Mouse (Mus musculus): Measurements from ENCODE around the gene Trim33. TPM values are rescaled to one million over a fixed set of nuclear protein-coding genes. Genes with fewer than 3 reads are reported as not detected.

Trim33 gene
- polyA plus RNA-seq, 1 experiment from 2014 or later: 15.8 TPM

DNA sequence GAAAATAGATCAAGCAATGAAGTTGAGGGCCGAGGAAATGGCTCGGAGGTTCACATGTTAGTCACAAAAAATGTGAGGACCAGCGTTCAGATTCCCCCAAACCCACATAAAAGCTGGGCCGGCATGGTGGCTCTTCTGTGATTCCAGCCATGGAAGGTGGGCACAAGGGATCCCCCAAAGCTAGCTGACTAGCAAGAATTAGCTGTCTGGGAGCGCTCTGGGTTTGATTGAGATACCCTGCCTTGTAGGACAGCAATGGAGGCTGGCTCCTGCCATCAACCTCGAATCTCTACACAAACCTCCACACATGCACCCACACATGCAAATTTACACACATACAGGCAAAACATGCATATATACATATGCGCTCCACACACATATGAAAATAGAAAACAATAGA, 105.4 kb downstream of the Trim33 start:
- no peak overlapping the region for H3K4me3 ChIP-seq (ENCODE audit: low read depth, low read length)
- no peaks in the 10 kb centered on the region; the same call in 1 of the 2 replicates for H3K36me3 ChIP-seq (ENCODE audit: control insufficient read depth, insufficient read depth, low read length)
- H3K9me3 ChIP-seq (replicated peaks; ENCODE audit: control insufficient read depth, low read length): no peaks in the 10 kb centered on the region
- no peaks in the 10 kb centered on the region for H3K27me3 ChIP-seq (ENCODE audit: control insufficient read depth, insufficient read depth, low read length)
- H3K4me1 ChIP-seq (ENCODE audit: control insufficient read depth, insufficient read depth, low read length): 0 out of 2 replicates have a peak, but pooled peaks cover 3% of the 10 kb centered on the region
- H3K27ac ChIP-seq (ENCODE audit: low read depth, low read length): no peak overlapping the region
- 82% methylated on average over 7 of the region's 7 CpGs for WGBS (ENCODE audit: insufficient replicate concordance)
- ATAC-seq (replicated peaks; ENCODE audit: insufficient number of reproducible peaks, low FRiP score, low TSS enrichment): no peak
- no peak overlapping the region for H3K9ac ChIP-seq (ENCODE audit: low read depth, low read length)
- H3K4me2 ChIP-seq: no peak overlapping the region

DNA sequence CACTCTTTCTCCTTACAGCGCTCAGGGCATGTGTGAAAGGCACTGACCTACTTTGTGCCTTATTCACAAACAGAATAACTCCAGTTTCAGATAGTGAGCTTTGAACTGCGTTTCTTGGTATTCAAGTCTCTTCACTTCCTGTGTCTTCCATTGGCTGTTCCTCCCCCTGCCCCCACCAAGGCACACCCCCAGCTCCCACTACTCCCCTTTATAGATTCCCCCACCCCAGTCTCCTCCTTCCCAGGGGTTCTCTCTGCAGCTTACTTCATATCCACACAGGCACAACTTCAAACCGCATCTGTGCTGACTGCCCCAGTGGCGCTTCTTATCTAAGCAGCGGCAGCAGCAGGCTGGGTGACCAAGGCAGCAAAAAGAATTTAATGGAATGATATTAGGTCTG, 105.9 kb downstream of the Trim33 start:
- Histone ChIP-seq H3K4me1 (ENCODE audit: control insufficient read depth, insufficient read depth, low read length) (0 out of 2 replicates have a peak, but pooled peaks cover 3% of the 10 kb centered on the region), H3K27ac (ENCODE audit: low read depth, low read length) (no peak overlapping the region), H3K9ac (ENCODE audit: low read depth, low read length) (no peak overlapping the region), H3K4me2 (no peak overlapping the region), H3K27me3 (ENCODE audit: control insufficient read depth, insufficient read depth, low read length) (no peaks in the 10 kb centered on the region), H3K9me3 (replicated peaks; ENCODE audit: control insufficient read depth, low read length) (no peaks in the 10 kb centered on the region), H3K36me3 (ENCODE audit: control insufficient read depth, insufficient read depth, low read length) (no peaks in the 10 kb centered on the region; the same call in 1 of the 2 replicates), H3K4me3 (ENCODE audit: low read depth, low read length) (no peak overlapping the region)
- ATAC-seq (replicated peaks; ENCODE audit: insufficient number of reproducible peaks, low FRiP score, low TSS enrichment): no peak
- 41% methylated on average over 5 of the region's 5 CpGs for WGBS (ENCODE audit: insufficient replicate concordance)

DNA sequence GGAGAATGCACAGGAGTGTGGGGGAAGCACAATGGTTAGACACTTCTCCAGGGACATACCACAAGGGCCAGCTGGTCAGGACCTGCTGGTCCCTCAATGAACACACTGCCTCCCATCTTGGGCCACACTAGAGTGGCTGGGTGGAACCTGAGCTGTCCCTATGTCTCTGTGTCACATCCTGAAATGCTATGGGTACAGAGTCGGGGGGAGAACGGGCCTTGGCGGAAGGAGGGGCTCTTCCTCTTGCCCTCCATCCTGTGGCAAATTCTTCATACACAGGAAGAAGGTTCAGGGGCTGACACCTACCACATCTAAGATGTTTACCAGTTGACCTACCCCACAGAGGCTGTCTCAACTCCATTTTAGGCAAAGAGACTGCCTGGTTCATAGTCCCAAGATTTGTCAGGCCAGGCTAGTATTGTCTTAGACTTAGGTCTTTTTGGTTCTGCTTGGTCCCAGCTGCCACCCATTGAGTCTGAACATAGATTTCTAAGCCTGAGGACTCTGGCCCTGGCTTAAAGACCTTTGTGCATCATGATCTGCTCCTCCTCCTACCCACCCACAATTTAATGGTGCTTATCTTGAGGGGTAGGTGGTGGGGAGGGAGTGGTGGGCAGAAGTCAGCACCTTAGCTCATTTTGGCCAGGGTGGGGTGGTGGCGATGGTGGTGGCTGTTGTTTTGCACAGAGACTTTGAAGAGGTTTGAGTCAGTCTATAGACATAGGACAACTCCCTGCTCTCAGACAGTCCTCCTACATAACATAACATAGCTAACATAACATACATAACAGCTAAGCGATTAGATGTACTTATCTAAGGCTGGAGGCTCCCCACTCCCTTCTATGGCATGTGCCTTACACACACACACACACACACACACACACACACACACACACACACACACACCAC, 106.5 kb downstream of the Trim33 start:
- whole genome bisulfite sequencing (ENCODE audit: insufficient replicate concordance): 81% methylated on average over 5 of the region's 5 CpGs
- Histone ChIP-seq H3K27ac (ENCODE audit: low read depth, low read length) (no peak overlapping the region), H3K4me2 (no peak overlapping the region), H3K27me3 (ENCODE audit: control insufficient read depth, insufficient read depth, low read length) (no peaks in the 10 kb centered on the region), H3K4me3 (ENCODE audit: low read depth, low read length) (no peak overlapping the region), H3K9ac (ENCODE audit: low read depth, low read length) (no peak overlapping the region), H3K4me1 (ENCODE audit: control insufficient read depth, insufficient read depth, low read length) (0 out of 2 replicates have a peak, but pooled peaks cover 3% of the 10 kb centered on the region), H3K9me3 (replicated peaks; ENCODE audit: control insufficient read depth, low read length) (no peaks in the 10 kb centered on the region), H3K36me3 (ENCODE audit: control insufficient read depth, insufficient read depth, low read length) (no peaks in the 10 kb centered on the region; the same call in 1 of the 2 replicates)
- ATAC-seq (replicated peaks; ENCODE audit: insufficient number of reproducible peaks, low FRiP score, low TSS enrichment): no peak

DNA sequence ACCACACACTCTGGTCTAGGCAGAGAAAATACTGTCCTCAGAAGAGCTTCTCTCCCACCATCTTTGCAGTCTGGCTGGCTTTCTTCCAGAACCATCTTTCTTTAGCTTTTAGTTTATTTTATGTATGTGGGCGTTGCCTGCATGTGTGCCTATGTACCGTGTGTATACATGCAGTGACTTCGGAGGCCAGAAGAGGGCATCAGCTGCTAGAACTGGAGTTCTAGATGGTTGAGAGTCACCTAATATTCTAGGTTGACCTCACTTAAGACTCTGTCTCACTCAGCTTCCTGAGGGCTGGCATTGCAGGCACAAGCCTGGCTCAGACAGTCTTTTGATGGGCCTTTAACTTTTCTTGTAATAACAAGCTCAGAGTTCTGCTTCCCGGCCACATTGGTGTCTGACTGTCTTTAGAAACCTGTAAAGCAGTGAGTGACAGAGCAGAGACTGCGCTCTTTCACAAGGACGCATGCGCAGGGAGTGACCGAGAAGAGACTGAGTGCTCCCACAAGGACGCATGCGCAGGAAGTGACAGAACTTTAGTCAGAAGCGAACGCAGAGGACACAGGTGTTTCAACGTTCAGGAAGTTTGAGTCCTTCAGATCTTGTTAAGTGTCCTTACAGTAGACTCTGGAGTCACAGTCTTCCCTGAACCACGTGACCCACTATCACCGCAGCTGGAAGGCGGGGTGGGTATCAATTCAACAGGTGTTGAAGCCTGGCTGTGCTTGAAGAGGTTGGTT, 107.4 kb downstream of the Trim33 start:
- Histone ChIP-seq H3K9me3 (replicated peaks; ENCODE audit: control insufficient read depth, low read length) (no peaks in the 10 kb centered on the region), H3K4me2 (no peak overlapping the region), H3K27me3 (ENCODE audit: control insufficient read depth, insufficient read depth, low read length) (no peaks in the 10 kb centered on the region), H3K9ac (ENCODE audit: low read depth, low read length) (no peak overlapping the region), H3K36me3 (ENCODE audit: control insufficient read depth, insufficient read depth, low read length) (no peaks in the 10 kb centered on the region; the same call in 1 of the 2 replicates), H3K27ac (ENCODE audit: low read depth, low read length) (no peak overlapping the region), H3K4me3 (ENCODE audit: low read depth, low read length) (no peak overlapping the region), H3K4me1 (ENCODE audit: control insufficient read depth, insufficient read depth, low read length) (0 out of 2 replicates have a peak, but pooled peaks cover 3% of the 10 kb centered on the region)
- WGBS (ENCODE audit: insufficient replicate concordance): 86% methylated on average over 16 of the region's 16 CpGs
- ATAC-seq (replicated peaks; ENCODE audit: insufficient number of reproducible peaks, low FRiP score, low TSS enrichment): no peak

DNA sequence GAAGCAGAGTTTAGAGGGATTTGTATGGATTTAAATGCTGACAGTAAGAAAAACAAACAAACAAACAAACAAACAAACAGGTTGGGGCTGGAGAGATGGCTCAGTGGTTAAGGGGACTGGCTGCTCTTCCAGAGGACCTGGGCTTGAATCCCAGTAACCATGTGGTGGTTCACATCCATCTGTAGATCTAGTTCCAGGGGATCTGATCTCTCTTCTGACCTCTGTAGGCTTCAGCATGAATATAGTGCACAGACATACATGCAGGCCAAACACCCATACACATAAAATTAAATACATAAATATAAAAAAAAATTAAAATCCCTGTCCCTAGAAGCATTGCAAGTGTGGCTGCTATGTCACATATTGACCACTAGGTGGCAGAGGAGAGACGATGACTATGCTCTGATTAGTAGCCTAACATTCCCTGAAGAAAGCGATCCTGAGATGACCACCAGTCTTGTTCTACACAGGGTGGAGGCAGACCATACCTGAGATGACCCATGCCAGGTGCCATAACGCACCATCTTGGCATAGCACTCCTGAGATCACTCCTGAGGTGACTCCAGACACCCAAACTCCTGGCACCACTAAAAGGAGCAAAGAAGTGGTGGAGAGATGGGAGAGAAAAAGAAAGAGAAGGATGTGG, 113.6 kb downstream of the Trim33 start:
- no peaks in the 10 kb centered on the region for H3K4me1 ChIP-seq (ENCODE audit: control insufficient read depth, insufficient read depth, low read length)
- WGBS (ENCODE audit: insufficient replicate concordance): 8% methylated on average over 3 of the region's 3 CpGs
- no peak overlapping the region for H3K4me3 ChIP-seq (ENCODE audit: low read depth, low read length)

DNA sequence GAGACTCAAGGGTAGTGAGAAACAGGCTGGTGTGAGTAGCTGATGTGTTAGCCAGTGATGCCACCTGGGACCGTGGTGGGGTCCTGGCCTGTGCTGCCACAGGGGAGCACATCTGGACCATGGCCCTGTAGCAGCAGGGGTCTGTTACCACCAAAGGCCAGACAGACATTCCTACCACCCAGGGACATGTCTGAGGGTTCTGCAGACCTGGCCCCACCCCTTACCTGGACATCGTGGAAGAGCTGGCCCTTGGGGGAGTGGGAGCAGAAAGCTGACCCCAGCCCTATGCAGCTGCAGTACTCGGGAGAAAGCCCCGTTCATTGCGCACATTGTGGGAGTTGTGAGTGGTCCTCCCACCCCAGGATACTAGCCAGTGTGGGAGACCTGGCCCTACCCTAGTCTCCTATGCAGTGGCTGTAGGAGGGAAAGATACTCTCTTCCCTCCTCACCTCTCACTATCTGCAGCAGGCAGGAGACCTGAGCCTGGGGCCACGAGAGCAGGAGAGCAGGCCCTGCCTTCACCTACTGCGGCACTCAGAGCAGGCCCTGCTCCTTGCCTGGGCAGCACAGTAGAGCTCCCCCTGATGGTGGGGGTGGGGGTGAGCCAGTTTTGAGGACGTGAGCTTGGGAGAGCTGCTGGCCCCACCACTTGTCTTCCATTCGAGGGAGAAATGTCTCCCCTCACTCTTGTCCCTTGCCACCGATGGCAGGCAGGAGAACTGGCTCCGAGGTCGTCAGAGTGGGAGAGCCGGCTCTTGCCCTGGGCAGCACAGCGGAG, 114.4 kb downstream of the Trim33 start:
- ATAC-seq (replicated peaks; ENCODE audit: insufficient number of reproducible peaks, low FRiP score, low TSS enrichment): 0 out of 2 replicates have a peak, but pooled peaks have one; percentile 46
- WGBS (ENCODE audit: insufficient replicate concordance): 76% methylated on average over 14 of the region's 14 CpGs

More for the DNA sequence above, 113.6 kb downstream of the Trim33 start:
- no peaks in the 10 kb centered on the region for H3K36me3 ChIP-seq (ENCODE audit: control insufficient read depth, insufficient read depth, low read length)
- H3K27me3 ChIP-seq (ENCODE audit: control insufficient read depth, insufficient read depth, low read length): no peaks in the 10 kb centered on the region
- no peak overlapping the region for H3K27ac ChIP-seq (ENCODE audit: low read depth, low read length)
- no peaks in the 10 kb centered on the region for H3K9me3 ChIP-seq (replicated peaks; ENCODE audit: control insufficient read depth, low read length)
- no peak overlapping the region for H3K9ac ChIP-seq (ENCODE audit: low read depth, low read length)
- no peak overlapping the region for H3K4me2 ChIP-seq
- no peak for ATAC-seq (replicated peaks; ENCODE audit: insufficient number of reproducible peaks, low FRiP score, low TSS enrichment)

DNA sequence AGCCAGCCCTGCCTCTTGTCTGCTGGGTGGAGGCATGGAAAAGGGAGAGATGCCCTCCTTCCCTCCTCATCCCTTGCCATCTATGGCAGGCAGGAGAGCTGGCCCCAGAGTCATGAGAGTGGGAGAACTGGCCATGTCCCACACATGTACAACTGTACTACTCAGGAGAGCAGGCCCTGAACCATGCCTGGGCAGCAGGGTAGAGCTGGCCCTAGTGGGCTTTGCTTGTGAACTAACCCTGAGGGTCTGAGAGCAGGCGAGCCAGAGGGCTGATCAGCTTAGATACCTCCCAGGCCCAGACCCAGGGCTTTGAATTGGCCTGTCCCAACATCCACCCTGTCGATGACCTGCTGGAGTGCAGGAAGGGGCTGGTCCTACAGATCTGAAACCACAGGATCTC, 115.0 kb downstream of the Trim33 start:
- no peaks in the 10 kb centered on the region for H3K4me1 ChIP-seq (ENCODE audit: control insufficient read depth, insufficient read depth, low read length)
- no peaks in the 10 kb centered on the region for H3K9me3 ChIP-seq (replicated peaks; ENCODE audit: control insufficient read depth, low read length)
- H3K36me3 ChIP-seq (ENCODE audit: control insufficient read depth, insufficient read depth, low read length): no peaks in the 10 kb centered on the region
- WGBS (ENCODE audit: insufficient replicate concordance): 77% methylated on average over 2 of the region's 2 CpGs
- H3K9ac ChIP-seq (ENCODE audit: low read depth, low read length): no peak overlapping the region
- H3K4me3 ChIP-seq (ENCODE audit: low read depth, low read length): no peak overlapping the region
- H3K4me2 ChIP-seq: no peak overlapping the region
- H3K27ac ChIP-seq (ENCODE audit: low read depth, low read length): no peak overlapping the region
- ATAC-seq (replicated peaks; ENCODE audit: insufficient number of reproducible peaks, low FRiP score, low TSS enrichment): no peak
- no peaks in the 10 kb centered on the region for H3K27me3 ChIP-seq (ENCODE audit: control insufficient read depth, insufficient read depth, low read length)

More for the DNA sequence above, 114.4 kb downstream of the Trim33 start:
- Histone ChIP-seq H3K4me1 (ENCODE audit: control insufficient read depth, insufficient read depth, low read length) (no peaks in the 10 kb centered on the region), H3K9me3 (replicated peaks; ENCODE audit: control insufficient read depth, low read length) (no peaks in the 10 kb centered on the region), H3K36me3 (ENCODE audit: control insufficient read depth, insufficient read depth, low read length) (no peaks in the 10 kb centered on the region), H3K27ac (ENCODE audit: low read depth, low read length) (no peak overlapping the region), H3K9ac (ENCODE audit: low read depth, low read length) (no peak overlapping the region), H3K27me3 (ENCODE audit: control insufficient read depth, insufficient read depth, low read length) (no peaks in the 10 kb centered on the region), H3K4me3 (ENCODE audit: low read depth, low read length) (no peak overlapping the region), H3K4me2 (no peak overlapping the region)

DNA sequence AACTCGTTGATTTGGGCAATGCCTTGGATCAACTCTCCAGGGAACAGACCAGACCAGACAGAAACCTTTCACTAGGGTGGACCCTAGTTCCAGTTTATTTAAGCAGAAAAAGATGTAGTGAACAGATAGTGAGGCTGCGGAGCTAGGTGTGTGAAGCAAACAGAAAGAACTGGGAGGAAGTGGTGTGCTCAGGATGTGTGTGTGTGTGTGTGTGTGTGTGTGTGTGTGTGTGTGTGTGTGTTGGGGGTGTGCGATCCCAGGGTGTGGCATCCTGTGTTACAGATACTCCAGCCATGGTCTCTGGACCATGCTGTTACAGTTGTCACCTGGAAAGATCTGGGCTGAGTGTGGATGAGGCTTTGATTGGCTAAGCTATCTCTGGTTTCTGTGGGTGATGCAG, 118.4 kb downstream of the Trim33 start:
- no peaks in the 10 kb centered on the region for H3K27me3 ChIP-seq (ENCODE audit: control insufficient read depth, insufficient read depth, low read length)
- WGBS (ENCODE audit: insufficient replicate concordance): 70% methylated on average over 3 of the region's 3 CpGs
- no peaks in the 10 kb centered on the region for H3K9me3 ChIP-seq (replicated peaks; ENCODE audit: control insufficient read depth, low read length)
- no peak overlapping the region for H3K4me3 ChIP-seq (ENCODE audit: low read depth, low read length)
- H3K27ac ChIP-seq (ENCODE audit: low read depth, low read length): no peak overlapping the region
- no peak overlapping the region for H3K9ac ChIP-seq (ENCODE audit: low read depth, low read length)
- H3K4me2 ChIP-seq: no peak overlapping the region
- no peak for ATAC-seq (replicated peaks; ENCODE audit: insufficient number of reproducible peaks, low FRiP score, low TSS enrichment)
- H3K36me3 ChIP-seq (ENCODE audit: control insufficient read depth, insufficient read depth, low read length): no peaks in the 10 kb centered on the region
- H3K4me1 ChIP-seq (ENCODE audit: control insufficient read depth, insufficient read depth, low read length): no peaks in the 10 kb centered on the region

Data from heart, embryonic 11.5 days (tissue).